Mouse (Mus musculus): ENCODE results near the gene Adck1. TPM values are rescaled to one million over a fixed set of nuclear protein-coding genes. Genes with fewer than 3 reads are reported as not detected.
"Not testable (repeated sequence)": the region's sequence is repeated elsewhere in the genome, so short reads cannot be mapped to it uniquely, and the experiment has no call there.

The Adck1 gene
- 31.3 TPM for polyA plus RNA-seq (2012; fragmentation: generic; extraction: Trizol)

- peak within 1 kb of the TSS; percentile 86 for H3K4me2 ChIP-seq (ENCODE audit: low read depth)
Measured at GRCm38 (mm10) chr12:88360441-88361119, at the start of gene Adck1. Gene Adck1 (plus strand): TSS chr12:88360554.

GRCm38 (mm10) chr12:88314556-88314955, 45.8 kb upstream of the Adck1 start:
- no peak overlapping the region for H3ac ChIP-seq (ENCODE audit: control insufficient read depth, insufficient read length)
- TF ChIP-seq MYOD1 (IDR thresholded peaks at IDR 0.05; ENCODE audit: control insufficient read depth in 1 of 3, insufficient read length in 2 of 3, low read depth in 2 of 3) = no peak
- TF ChIP-seq POLR2AphosphoS2 (IDR thresholded peaks at IDR 0.05; ENCODE audit: insufficient read length, low read depth) = no peak
- TF ChIP-seq SRF (IDR thresholded peaks at IDR 0.05; ENCODE audit: control insufficient read depth, insufficient read length, low read depth) = no peak
- no peak for TF ChIP-seq MYOG (IDR thresholded peaks at IDR 0.05; ENCODE audit: control insufficient read depth in 1 of 3, insufficient read depth in 1 of 3, insufficient read length in 2 of 3, low read depth in 2 of 3)
- no peak for TF ChIP-seq CEBPB (IDR thresholded peaks at IDR 0.05; ENCODE audit: insufficient read depth, poor library complexity, severe bottlenecking)
- TF ChIP-seq POLR2A (IDR thresholded peaks at IDR 0.05; ENCODE audit: insufficient read length, low read depth) = no peak
- TF ChIP-seq E2F4 (IDR thresholded peaks at IDR 0.05; ENCODE audit: insufficient read depth) = no peak
- TF ChIP-seq REST (IDR thresholded peaks at IDR 0.05; ENCODE audit: insufficient read depth, insufficient read length) = no peak
- TF ChIP-seq TCF3 (IDR thresholded peaks at IDR 0.05; ENCODE audit: insufficient read length, low read depth) = no peak
- H3K4me3 ChIP-seq = no peak overlapping the region

More at GRCm38 (mm10) chr12:88360441-88361119, at the start of gene Adck1:
- Histone ChIP-seq H3K79me2 (ENCODE audit: control insufficient read depth, insufficient read depth) (peaks cover 7% of the 10 kb centered on the region), H3K4me3 (peak within 1 kb of the TSS; percentile 62), H3K36me3 (ENCODE audit: control insufficient read depth, insufficient read depth) (no peaks in the 10 kb centered on the region), H3K27me3 (ENCODE audit: control insufficient read depth, insufficient read depth, insufficient read length) (no peaks in the 10 kb centered on the region), H3ac (ENCODE audit: control insufficient read depth, insufficient read length) (peak within 1 kb of the TSS; percentile 27)
- TF ChIP-seq POLR2A (IDR thresholded peaks at IDR 0.05; ENCODE audit: insufficient read length, low read depth) (peak; percentile 75), USF1 (IDR thresholded peaks at IDR 0.05; ENCODE audit: low read depth) (peak; percentile 70), POLR2AphosphoS2 (IDR thresholded peaks at IDR 0.05; ENCODE audit: insufficient read length, low read depth) (no peak)

GRCm38 (mm10) chr12:88323926-88324325, 36.4 kb upstream of the Adck1 start, which contains the start of gene Gm5039:
Gene Gm5039 (minus strand): TSS chr12:88324026.
- H3K4me3 ChIP-seq; H3K27me3 ChIP-seq (ENCODE audit: control insufficient read depth, insufficient read depth, insufficient read length); H3K4me2 ChIP-seq (ENCODE audit: low read depth); H3ac ChIP-seq (ENCODE audit: control insufficient read depth, insufficient read length); H3K36me3 ChIP-seq (ENCODE audit: control insufficient read depth, insufficient read depth); H3K79me2 ChIP-seq (ENCODE audit: control insufficient read depth, insufficient read depth): not testable (repeated sequence)

More at GRCm38 (mm10) chr12:88314556-88314955, 45.8 kb upstream of the Adck1 start:
- Histone ChIP-seq H3K4me2 (ENCODE audit: low read depth) (no peak overlapping the region), H3K27me3 (ENCODE audit: control insufficient read depth, insufficient read depth, insufficient read length) (no peaks in the 10 kb centered on the region), H3K36me3 (ENCODE audit: control insufficient read depth, insufficient read depth) (no peaks in the 10 kb centered on the region), H3K79me2 (ENCODE audit: control insufficient read depth, insufficient read depth) (no peaks in the 10 kb centered on the region)

GRCm38 (mm10) chr12:88336662-88337413, 23.5 kb upstream of the Adck1 start:
- not testable (repeated sequence) for H3K36me3 ChIP-seq (ENCODE audit: control insufficient read depth, insufficient read depth); H3K79me2 ChIP-seq (ENCODE audit: control insufficient read depth, insufficient read depth); H3K27me3 ChIP-seq (ENCODE audit: control insufficient read depth, insufficient read depth, insufficient read length); H3ac ChIP-seq (ENCODE audit: control insufficient read depth, insufficient read length); H3K4me2 ChIP-seq (ENCODE audit: low read depth); H3K4me3 ChIP-seq

- H3ac ChIP-seq (ENCODE audit: control insufficient read depth, insufficient read length); H3K4me3 ChIP-seq; H3K4me2 ChIP-seq (ENCODE audit: low read depth); H3K27me3 ChIP-seq (ENCODE audit: control insufficient read depth, insufficient read depth, insufficient read length); H3K36me3 ChIP-seq (ENCODE audit: control insufficient read depth, insufficient read depth); H3K79me2 ChIP-seq (ENCODE audit: control insufficient read depth, insufficient read depth): not testable (repeated sequence)
Measured at GRCm38 (mm10) chr12:88341286-88341685, 19.1 kb upstream of the Adck1 start.

- H3ac ChIP-seq (ENCODE audit: control insufficient read depth, insufficient read length) = no peak overlapping the region
- H3K4me2 ChIP-seq (ENCODE audit: low read depth) = no peak overlapping the region
- H3K4me3 ChIP-seq = no peak overlapping the region
- no peaks in the 10 kb centered on the region for H3K36me3 ChIP-seq (ENCODE audit: control insufficient read depth, insufficient read depth)
- H3K79me2 ChIP-seq (ENCODE audit: control insufficient read depth, insufficient read depth) = no peaks in the 10 kb centered on the region
- no peaks in the 10 kb centered on the region for H3K27me3 ChIP-seq (ENCODE audit: control insufficient read depth, insufficient read depth, insufficient read length)
- TF ChIP-seq MYOD1 (IDR thresholded peaks at IDR 0.05; ENCODE audit: control insufficient read depth in 1 of 3, insufficient read length in 2 of 3, low read depth in 2 of 3) (no peak), USF1 (IDR thresholded peaks at IDR 0.05; ENCODE audit: low read depth) (no peak), REST (IDR thresholded peaks at IDR 0.05; ENCODE audit: insufficient read depth, insufficient read length) (no peak), TCF12 (IDR thresholded peaks at IDR 0.05; ENCODE audit: insufficient read depth, poor library complexity, severe bottlenecking) (no peak), POLR2AphosphoS2 (IDR thresholded peaks at IDR 0.05; ENCODE audit: insufficient read length, low read depth) (no peak), POLR2A (IDR thresholded peaks at IDR 0.05; ENCODE audit: insufficient read length, low read depth) (no peak), TCF3 (IDR thresholded peaks at IDR 0.05; ENCODE audit: insufficient read length, low read depth) (no peak), E2F4 (IDR thresholded peaks at IDR 0.05; ENCODE audit: insufficient read depth) (no peak), SRF (IDR thresholded peaks at IDR 0.05; ENCODE audit: control insufficient read depth, insufficient read length, low read depth) (no peak), CEBPB (IDR thresholded peaks at IDR 0.05; ENCODE audit: insufficient read depth, poor library complexity, severe bottlenecking) (no peak), MYOG (IDR thresholded peaks at IDR 0.05; ENCODE audit: control insufficient read depth in 1 of 3, insufficient read depth in 1 of 3, insufficient read length in 2 of 3, low read depth in 2 of 3) (no peak), MAX (IDR thresholded peaks at IDR 0.05; ENCODE audit: low read depth) (no peak)
Measured at GRCm38 (mm10) chr12:88354182-88354702, 6.1 kb upstream of the Adck1 start.
